Mouse (Mus musculus) liver, embryonic 14.5 days (tissue): ENCODE measurements around the gene Gm3252. TPM values are rescaled to one million over a fixed set of nuclear protein-coding genes. Genes with fewer than 3 reads are reported as not detected.
"Not testable (repeated sequence)": the region's sequence is repeated elsewhere in the genome, so short reads cannot be mapped to it uniquely, and the experiment has no call there.

ENCODE experiments used
- ATAC-seq: fragments of 200-750 bp; cut with Nextera tagmentation; 2 replicates; pipeline ENCODE4 v1.8.0; 2017; ENCODE audit warnings: moderate number of reproducible peaks, mild to moderate bottlenecking, moderate library complexity; ENCODE audit not compliant: insufficient read depth
- DNase-seq, 3 experiments: peaks; one replicate each; pipeline ENCODE4 v3.0.0-alpha.2; 2012 to 2013; ENCODE audit warnings: low read depth in 3 of 3, low spot score in 3 of 3
- H3K27ac ChIP-seq: fragments of 300-500 bp; sonication (generic); 2 replicates; pipeline ENCODE4 v1.5.1; 2014; ENCODE audit warnings: moderate library complexity, mild to moderate bottlenecking, control low read depth, inconsistent platforms
- H3K27me3 ChIP-seq: fragments of 300-500 bp; sonication (generic); 2 replicates; pipeline ENCODE4 v1.6.1; 2014; ENCODE audit warnings: mild to moderate bottlenecking, low read length, moderate library complexity; ENCODE audit not compliant: control insufficient read depth, insufficient read depth
- H3K36me3 ChIP-seq: fragments of 300-500 bp; sonication (generic); replicated peaks from 2 replicates; pipeline ENCODE4 v1.6.1; 2014; ENCODE audit warnings: low read depth; ENCODE audit not compliant: control insufficient read depth, insufficient read depth
- H3K4me1 ChIP-seq, 2 experiments: fragments of 200-500 bp in 1 of 2; fragments of 300-500 bp in 1 of 2; sonication (generic) in 1 of 2; replicated peaks; 2 replicates each; pipeline ENCODE4 v1.6.1; 2012 to 2014; ENCODE audit warnings: antibody characterized with exemption in 1 of 2, inconsistent platforms in 1 of 2, low read length in 1 of 2; ENCODE audit not compliant: control insufficient read depth in 2 of 2, insufficient read depth in 2 of 2
- H3K4me2 ChIP-seq: fragments of 300-500 bp; sonication (generic); 2 replicates; pipeline ENCODE4 v1.6.1; 2014; ENCODE audit warnings: low read depth, mild to moderate bottlenecking, control low read depth, moderate library complexity
- H3K4me3 ChIP-seq, 2 experiments: fragments of 200-500 bp in 1 of 2; fragments of 300-500 bp in 1 of 2; sonication (generic) in 1 of 2; 2 replicates each; pipeline ENCODE4 v1.5.1; 2012 to 2014; ENCODE audit warnings: low read depth in 2 of 2, low read length in 2 of 2, mild to moderate bottlenecking in 2 of 2, control low read depth in 1 of 2, inconsistent platforms in 1 of 2, moderate library complexity in 1 of 2; ENCODE audit not compliant: insufficient read depth in 1 of 2
- H3K9ac ChIP-seq: fragments of 300-500 bp; sonication (generic); replicated peaks from 2 replicates; pipeline ENCODE4 v1.6.1; 2014; ENCODE audit warnings: mild to moderate bottlenecking, control low read depth, moderate library complexity
- H3K9me3 ChIP-seq: fragments of 300-500 bp; sonication (generic); 2 replicates; pipeline ENCODE4 v1.6.1; 2016; ENCODE audit warnings: low read length, mixed read lengths; ENCODE audit not compliant: control insufficient read depth
- WGBS: fragments of 180-500 bp; shearing (Covaris S2); extraction: QIAGEN DNeasy Blood & Tissue Kit; methylation state at CpG from one replicate; pipeline ENCODE4 v1.1.7; 2014; ENCODE audit not compliant: insufficient replicate concordance; 5-methylcytosine and 5-hydroxymethylcytosine counted together
- polyA plus RNA-seq, 2 experiments: library from polyadenylated mRNA; depleted of rRNA in 1 of 2; stranded (reverse) in 1 of 2; unstranded in 1 of 2; fragments of >200 nt; fragmentation: Nextera tagmentation in 1 of 2; extraction: Ambion mirVana in 1 of 2; gene quantifications; 2 replicates each; pipeline versions ENCODE4 v1.2.1 to v1.2.3; 2012 to 2014

The Gm3252 gene
- polyA plus RNA-seq (2012; rRNA removed) = not detected in 2 replicates
- not detected in 2 replicates for polyA plus RNA-seq (2014; fragmentation: Nextera tagmentation; extraction: Ambion mirVana)

GRCm38 (mm10) chr14:4726038-4726880 lies at the start of gene Gm3252:
Gene Gm3252 (plus strand): TSS chr14:4726775.
- H3K36me3 ChIP-seq, H3K4me3 ChIP-seq, H3K27ac ChIP-seq, H3K27me3 ChIP-seq, ATAC-seq, H3K4me1 ChIP-seq, H3K9me3 ChIP-seq, H3K4me2 ChIP-seq, DNase-seq, H3K9ac ChIP-seq: not testable (repeated sequence)
- WGBS = 0% methylated on average over 5 of the region's 47 CpGs

GRCm38 (mm10) chr14:4708938-4709337 lies 17.6 kb upstream of the Gm3252 start, which contains the start of gene Gm7876:
Gene Gm7876 (plus strand): TSS chr14:4709238.
- H3K27me3 ChIP-seq, H3K4me1 ChIP-seq, H3K9me3 ChIP-seq, H3K9ac ChIP-seq, H3K4me3 ChIP-seq, DNase-seq, H3K36me3 ChIP-seq, H3K27ac ChIP-seq, ATAC-seq, H3K4me2 ChIP-seq: not testable (repeated sequence)
- WGBS = 54% methylated on average over 1 of the region's 2 CpGs

- not testable (repeated sequence) for H3K36me3 ChIP-seq, H3K9me3 ChIP-seq, H3K4me3 ChIP-seq, DNase-seq, H3K27ac ChIP-seq, H3K4me2 ChIP-seq, H3K9ac ChIP-seq, H3K4me1 ChIP-seq, ATAC-seq, H3K27me3 ChIP-seq
- 17% methylated on average over 1 of the region's 2 CpGs for WGBS
Observed at GRCm38 (mm10) chr14:4776037-4776436, 49.5 kb downstream of the Gm3252 start, which contains the start of gene Gm9602. Gene Gm9602 (plus strand): TSS chr14:4776337.

Other genes with a start within 250 kb of the Gm3252 start
- not detected in 2 replicates for gene Gm3182, start 245.0 kb upstream of the Gm3252 start, polyA plus RNA-seq (2012; rRNA removed)
- gene Gm3182, start 245.0 kb upstream of the Gm3252 start, polyA plus RNA-seq (2014; fragmentation: Nextera tagmentation; extraction: Ambion mirVana) = not detected in 2 replicates
- not detected in 2 replicates for gene Gm3047, start 171.4 kb upstream of the Gm3252 start, polyA plus RNA-seq (2012; rRNA removed)
- not detected in 2 replicates for gene Gm3047, start 171.4 kb upstream of the Gm3252 start, polyA plus RNA-seq (2014; fragmentation: Nextera tagmentation; extraction: Ambion mirVana)
- gene Gm8159, start 94.4 kb upstream of the Gm3252 start, polyA plus RNA-seq (2012; rRNA removed) = not detected in 2 replicates
- gene Gm8159, start 94.4 kb upstream of the Gm3252 start, polyA plus RNA-seq (2014; fragmentation: Nextera tagmentation; extraction: Ambion mirVana) = not detected in 2 replicates
- gene Gm3239, start 62.6 kb upstream of the Gm3252 start, polyA plus RNA-seq (2012; rRNA removed) = not detected in 2 replicates
- 0.05 TPM in 1 of 2 replicates, not detected in the other for gene Gm3239, start 62.6 kb upstream of the Gm3252 start, polyA plus RNA-seq (2014; fragmentation: Nextera tagmentation; extraction: Ambion mirVana)
- gene Gm7876, start 17.5 kb upstream of the Gm3252 start, polyA plus RNA-seq (2012; rRNA removed) = not detected in 2 replicates
- gene Gm7876, start 17.5 kb upstream of the Gm3252 start, polyA plus RNA-seq (2014; fragmentation: Nextera tagmentation; extraction: Ambion mirVana) = not detected in 2 replicates
- not detected in 2 replicates for gene Gm9602, start 49.6 kb downstream of the Gm3252 start, polyA plus RNA-seq (2012; rRNA removed)
- gene Gm9602, start 49.6 kb downstream of the Gm3252 start, polyA plus RNA-seq (2014; fragmentation: Nextera tagmentation; extraction: Ambion mirVana) = not detected in 2 replicates
- gene Gm3269, start 111.3 kb downstream of the Gm3252 start, polyA plus RNA-seq (2012; rRNA removed) = not detected in 2 replicates
- gene Gm3269, start 111.3 kb downstream of the Gm3252 start, polyA plus RNA-seq (2014; fragmentation: Nextera tagmentation; extraction: Ambion mirVana) = not detected in 2 replicates
- not detected in 2 replicates for gene Gm3264, start 128.8 kb downstream of the Gm3252 start, polyA plus RNA-seq (2012; rRNA removed)
- gene Gm3264, start 128.8 kb downstream of the Gm3252 start, polyA plus RNA-seq (2014; fragmentation: Nextera tagmentation; extraction: Ambion mirVana) = not detected in 2 replicates
- gene Gm3278, start 165.6 kb downstream of the Gm3252 start, polyA plus RNA-seq (2012; rRNA removed) = not detected in 2 replicates
- not detected in 2 replicates for gene Gm3278, start 165.6 kb downstream of the Gm3252 start, polyA plus RNA-seq (2014; fragmentation: Nextera tagmentation; extraction: Ambion mirVana)